Comparison of ENCODE assay signal across 13 mouse cellular contexts in genomic region chr10:119063209-119063699, GRCm38 (mm10).
A peak's percentile ranks its signal among the peaks of the same experiment; 100 is the strongest.
DNase-seq lines count a peak whose midpoint lies in the region; ATAC-seq and TF ChIP-seq lines count a peak whose summit lies in the region.
"Had no signal": no experiment of that assay in that cellular context is flagged by ENCODE, and none has a peak within 500 bp of the region (broad histone marks: within the 10 kb centered on the region; RNA-seq: fewer than 3 reads in every experiment).

No protein-coding gene starts in this region.

- H3K4me3 ChIP-seq in gastrocnemius, adult 2 months: no peak overlapping the region
- no peak overlapping the region for H3K4me3 ChIP-seq in midbrain, embryonic 11.5 days (ENCODE audit: low read depth, low read length)
- H3K4me3 ChIP-seq in midbrain, embryonic 15.5 days: no peak overlapping the region
- H3K4me3 ChIP-seq in liver, embryonic 13.5 days (replicated peaks): no peak overlapping the region
- H3K4me3 ChIP-seq: layer of hippocampus, adult 2 months; limb, embryonic 12.5 days; midbrain, embryonic 13.5 days; neural tube, embryonic 12.5 days had no signal

- H3K9ac ChIP-seq in midbrain, embryonic 11.5 days (ENCODE audit: low read length): no peak overlapping the region
- H3K9ac ChIP-seq in midbrain, embryonic 15.5 days: no peak overlapping the region
- H3K9ac ChIP-seq in liver, embryonic 13.5 days: no peak overlapping the region
- H3K9ac ChIP-seq: limb, embryonic 12.5 days; midbrain, embryonic 13.5 days; neural tube, embryonic 12.5 days had no signal

- WGBS in midbrain, embryonic 11.5 days: 87% methylated on average over 14 of the region's 14 CpGs
- WGBS in midbrain, embryonic 15.5 days: 86% methylated on average over 14 of the region's 14 CpGs
- WGBS in liver, embryonic 13.5 days (ENCODE audit: insufficient replicate concordance): 27% methylated on average over 14 of the region's 14 CpGs

- peak; percentile 30 for DNase-seq in gastrocnemius, adult 2 months
- DNase-seq in gastrocnemius, postnatal 10 days: no peak
- peak; percentile 49 for DNase-seq in midbrain, embryonic 11.5 days (ENCODE audit: low spot score, missing footprints)
- peak; percentile 59 for DNase-seq in liver, embryonic 13.5 days
- DNase-seq in layer of hippocampus, postnatal 25 days (ENCODE audit: extremely low spot score in 1 of 2, low spot score in 1 of 2): no peak
- DNase-seq in layer of hippocampus, adult 9-10 months (ENCODE audit: low spot score): no peak
- no peak for DNase-seq in spleen, adult 12 weeks (ENCODE audit: low spot score)
- DNase-seq: right cerebral cortex, postnatal 25 days had no signal

- no peaks in the 10 kb centered on the region for H3K36me3 ChIP-seq in midbrain, embryonic 11.5 days (ENCODE audit: control insufficient read depth, insufficient read depth, low read length)
- H3K36me3 ChIP-seq in midbrain, embryonic 15.5 days (replicated peaks): no peaks in the 10 kb centered on the region
- no peaks in the 10 kb centered on the region for H3K36me3 ChIP-seq in liver, embryonic 13.5 days
- H3K36me3 ChIP-seq: limb, embryonic 12.5 days; midbrain, embryonic 13.5 days; neural tube, embryonic 12.5 days had no signal

- TF ChIP-seq CTCF in gastrocnemius, adult 2 months (IDR thresholded peaks at IDR 0.05): no peak

- H3K4me1 ChIP-seq in midbrain, embryonic 11.5 days (ENCODE audit: control insufficient read depth, insufficient read depth, low read length): no peaks in the 10 kb centered on the region
- peaks cover 8% of the 10 kb centered on the region; the same call in 1 of the 2 replicates for H3K4me1 ChIP-seq in midbrain, embryonic 15.5 days
- H3K4me1 ChIP-seq in liver, embryonic 13.5 days (replicated peaks): peaks cover 37% of the 10 kb centered on the region

- intact Hi-C loops in gastrocnemius, adult 2 months (cut with DNase I): loop anchor here (5.0 kb wide), 1 partner anchor 196 kb away; no protein-coding TSS in a partner anchor

- H3K27me3 ChIP-seq in midbrain, embryonic 11.5 days (ENCODE audit: control insufficient read depth, insufficient read depth, low read length): no peaks in the 10 kb centered on the region
- H3K27me3 ChIP-seq in midbrain, embryonic 15.5 days (replicated peaks): no peaks in the 10 kb centered on the region
- no peaks in the 10 kb centered on the region for H3K27me3 ChIP-seq in liver, embryonic 13.5 days
- H3K27me3 ChIP-seq: limb, embryonic 12.5 days; midbrain, embryonic 13.5 days; neural tube, embryonic 12.5 days had no signal

- no peak overlapping the region for H3K4me2 ChIP-seq in midbrain, embryonic 11.5 days
- no peak overlapping the region for H3K4me2 ChIP-seq in midbrain, embryonic 15.5 days
- H3K4me2 ChIP-seq in liver, embryonic 13.5 days: no peak overlapping the region
- H3K4me2 ChIP-seq: limb, embryonic 12.5 days; midbrain, embryonic 13.5 days; neural tube, embryonic 12.5 days had no signal

- H3K27ac ChIP-seq in gastrocnemius, adult 2 months: peak overlapping the region; percentile 32
- no peak overlapping the region for H3K27ac ChIP-seq in midbrain, embryonic 11.5 days (ENCODE audit: low read depth, low read length)
- H3K27ac ChIP-seq in midbrain, embryonic 15.5 days: no peak overlapping the region
- H3K27ac ChIP-seq in liver, embryonic 13.5 days: no peak overlapping the region
- H3K27ac ChIP-seq: layer of hippocampus, adult 2 months; limb, embryonic 12.5 days; midbrain, embryonic 13.5 days; neural tube, embryonic 12.5 days had no signal

- ATAC-seq in midbrain, embryonic 11.5 days (ENCODE audit: low FRiP score): no peak
- no peak for ATAC-seq in midbrain, embryonic 15.5 days (replicated peaks)
- peak; percentile 80 for ATAC-seq in liver, embryonic 13.5 days (ENCODE audit: low read depth)

- no peaks in the 10 kb centered on the region for H3K9me3 ChIP-seq in midbrain, embryonic 11.5 days (ENCODE audit: control insufficient read depth, low read length)
- no peaks in the 10 kb centered on the region for H3K9me3 ChIP-seq in midbrain, embryonic 15.5 days
- no peaks in the 10 kb centered on the region for H3K9me3 ChIP-seq in liver, embryonic 13.5 days (replicated peaks)
- H3K9me3 ChIP-seq: limb, embryonic 12.5 days; midbrain, embryonic 13.5 days; neural tube, embryonic 12.5 days had no signal

Comparison
In these comparisons a context has a peak if more than half of its experiments do, and no peak if none do; other contexts are left out.
1. DNase-seq: peak in gastrocnemius, adult 2 months (single experiment), midbrain, embryonic 11.5 days (single experiment) and liver, embryonic 13.5 days (single experiment); none in gastrocnemius, postnatal 10 days (single experiment), layer of hippocampus, postnatal 25 days (0 of 2), layer of hippocampus, adult 9-10 months (single experiment) and spleen, adult 12 weeks (single experiment).